Mouse (Mus musculus) megakaryocyte-erythroid progenitor cell, adult 5-6 weeks (primary cell): ENCODE measurements around the gene Fam129b. TPM values are rescaled to one million over a fixed set of nuclear protein-coding genes. Genes with fewer than 3 reads are reported as not detected.
A peak's percentile ranks its signal among the peaks of the same experiment; 100 is the strongest.

Experiments used
- ATAC-seq: replicated peaks from 2 replicates; pipeline ENCODE4 v1.8.0; 2016; ENCODE audit warnings: mild to moderate bottlenecking, inconsistent platforms; ENCODE audit not compliant: severe bottlenecking, poor library complexity, low FRiP score, low TSS enrichment
- total RNA-seq, 2 experiments: library from RNA; stranded (forward) in 1 of 2; stranded (reverse) in 1 of 2; fragments of 200-1000, 215-1000 nt in 1 of 2; fragments of >200 nt in 1 of 2; fragmentation: Nextera tagmentation in 1 of 2; gene quantifications; 2 replicates each; pipeline ENCODE4 v1.2.3; 2014 to 2017

Fam129b gene
- total RNA-seq, 2 experiments from 2014 or later, result 9.0 to 13.8 TPM

DNA sequence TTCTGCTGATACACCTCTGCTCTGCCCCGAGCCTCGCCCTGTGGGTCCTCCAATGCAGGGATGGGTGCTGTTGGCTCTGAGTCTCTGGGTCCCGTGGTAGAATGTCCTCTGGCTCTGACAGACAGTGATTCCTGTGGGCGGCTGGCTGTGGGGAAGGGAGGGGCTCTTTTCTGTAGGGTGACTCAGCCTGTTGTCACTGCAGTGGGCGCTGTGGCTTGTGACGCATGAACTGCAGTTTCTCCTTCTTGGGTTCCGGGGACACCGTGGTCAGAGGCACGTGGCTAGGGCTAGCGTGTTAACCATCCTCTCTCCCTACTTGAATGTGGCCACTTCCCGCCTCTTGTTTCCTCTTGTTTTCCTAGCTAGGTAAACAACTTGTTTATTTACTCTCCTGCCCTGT lies 41.6 kb downstream of the Fam129b start:
- peak; percentile 56; the same call in 1 of the 2 replicates for ATAC-seq

GRCm38 (mm10) chr2:32918391-32918790 lies 42.5 kb downstream of the Fam129b start:
- ATAC-seq, result no peak

DNA sequence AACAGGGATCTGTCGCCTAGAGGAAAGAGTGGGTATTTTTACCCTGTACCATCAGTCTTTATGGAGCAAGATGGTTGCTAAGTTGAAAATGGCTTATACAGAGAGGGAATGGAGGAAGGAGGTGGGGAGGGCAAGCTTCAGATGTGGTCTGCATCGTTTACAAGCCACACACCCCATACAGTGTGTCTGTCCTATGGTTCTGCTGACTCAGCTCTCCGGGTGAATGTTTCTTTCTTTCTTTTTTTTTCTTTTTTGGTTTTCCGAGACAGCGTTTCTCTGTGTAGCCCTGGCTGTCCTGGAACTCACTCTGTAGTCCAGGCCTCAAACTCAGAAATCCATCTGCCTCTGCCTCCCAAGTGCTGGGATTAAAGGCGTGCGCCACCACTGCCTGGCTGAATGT lies 45.3 kb downstream of the Fam129b start:
- ATAC-seq, result no peak

GRCm38 (mm10) chr2:32921801-32922380 lies 46.0 kb downstream of the Fam129b start:
- no peak for ATAC-seq

GRCm38 (mm10) chr2:32922564-32922963 lies 46.6 kb downstream of the Fam129b start:
- no peak for ATAC-seq

DNA sequence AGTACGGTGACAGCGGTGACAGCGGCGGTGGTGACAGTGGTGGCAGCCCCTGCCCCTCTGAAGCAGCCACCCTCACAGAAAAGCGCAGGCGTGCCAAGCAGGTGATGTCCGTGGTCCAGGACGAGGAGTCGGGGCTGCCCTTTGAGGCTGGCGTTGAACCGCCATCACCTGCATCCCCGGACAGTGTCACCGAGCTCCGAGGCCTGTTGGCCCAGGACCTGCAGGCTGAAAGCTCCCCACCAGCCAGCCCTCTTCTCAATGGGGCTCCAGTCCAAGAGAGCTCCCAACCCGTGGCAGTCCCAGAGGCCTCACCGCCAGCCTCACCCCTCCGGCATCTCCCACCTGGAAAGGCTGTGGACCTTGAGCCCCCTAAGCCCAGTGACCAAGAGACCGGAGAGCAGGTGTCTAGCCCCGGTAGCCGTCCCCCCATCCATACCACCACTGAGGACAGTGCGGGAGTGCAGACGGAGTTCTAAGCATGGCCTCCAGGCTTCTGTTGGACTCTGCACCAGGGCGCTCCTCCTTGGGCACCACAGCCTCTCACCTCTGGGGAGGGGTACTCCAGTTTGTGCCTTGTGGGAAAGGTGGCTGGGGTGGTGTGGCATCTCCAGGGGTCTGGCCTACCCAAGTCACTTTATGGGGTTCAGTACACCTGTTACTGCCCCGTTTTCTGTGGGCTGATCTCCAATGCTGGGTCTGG lies 47.8 kb downstream of the Fam129b start:
- ATAC-seq, result no peak

GRCm38 (mm10) chr2:32924306-32924844 lies 48.5 kb downstream of the Fam129b start:
- no peak for ATAC-seq

DNA sequence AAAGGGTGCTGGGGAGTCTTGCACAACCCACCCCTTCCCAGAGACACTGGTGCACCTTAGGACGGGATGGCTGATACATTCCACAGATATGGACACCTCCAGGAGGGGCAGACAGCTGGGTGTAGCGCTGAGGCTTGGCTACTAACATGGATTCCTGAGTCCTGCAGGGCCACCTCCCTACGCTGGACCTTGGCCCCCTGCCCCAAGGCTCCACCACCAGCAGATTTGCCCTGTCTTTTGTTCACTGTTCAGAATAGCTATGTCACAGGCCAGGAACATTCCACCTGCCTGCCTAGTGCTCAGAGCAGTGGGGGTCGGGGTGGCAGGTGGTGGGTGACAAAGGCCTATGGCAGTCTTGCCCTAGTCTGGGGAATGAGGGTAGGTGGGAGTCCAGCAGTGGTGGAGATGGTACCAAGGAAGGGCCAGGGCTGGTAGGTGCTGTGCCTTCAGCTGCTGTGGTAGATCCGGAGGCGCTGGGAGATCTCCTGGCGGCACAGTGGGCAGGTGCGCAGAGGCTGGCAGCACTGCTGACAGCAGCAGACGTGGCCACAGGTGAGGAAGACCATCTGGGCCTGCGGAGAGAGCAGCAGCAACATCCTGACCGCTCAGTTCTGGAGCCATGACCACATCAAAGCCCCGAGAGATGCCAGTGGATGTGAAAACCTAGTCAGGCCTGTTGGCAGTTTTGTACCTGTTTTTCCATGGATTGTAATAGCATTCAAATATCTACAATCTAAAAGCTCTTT lies 50.6 kb downstream of the Fam129b start:
- no peak for ATAC-seq

DNA sequence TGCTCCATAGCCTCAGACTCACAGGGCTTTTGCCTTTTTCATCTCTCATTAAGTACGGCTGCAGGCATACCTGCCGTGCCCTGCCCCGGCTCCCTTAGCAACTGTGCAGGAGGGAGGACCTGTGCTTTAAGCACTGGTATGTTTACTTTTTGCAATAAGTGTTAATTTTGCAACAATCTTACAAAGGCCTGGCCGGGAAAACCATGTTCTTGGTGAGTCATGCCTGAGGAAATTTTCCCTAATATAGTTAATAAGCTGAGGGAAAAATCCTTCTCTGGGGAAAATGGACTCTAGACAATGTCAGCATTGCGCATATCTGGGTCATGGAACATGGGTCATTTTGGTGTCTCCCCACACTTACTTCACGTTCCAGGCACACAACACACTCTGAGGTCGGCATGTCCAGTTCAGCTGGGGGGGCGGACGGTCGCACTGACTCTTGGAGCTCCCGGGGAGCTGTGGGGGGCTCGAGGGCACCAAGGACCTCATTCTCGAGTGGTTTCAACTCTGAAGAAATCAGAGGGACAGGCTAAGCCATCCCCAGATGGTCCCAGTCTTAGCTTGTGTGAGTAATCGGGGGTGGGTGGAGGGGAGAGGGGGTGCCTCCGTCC lies 51.8 kb downstream of the Fam129b start:
- ATAC-seq, result no peak

DNA sequence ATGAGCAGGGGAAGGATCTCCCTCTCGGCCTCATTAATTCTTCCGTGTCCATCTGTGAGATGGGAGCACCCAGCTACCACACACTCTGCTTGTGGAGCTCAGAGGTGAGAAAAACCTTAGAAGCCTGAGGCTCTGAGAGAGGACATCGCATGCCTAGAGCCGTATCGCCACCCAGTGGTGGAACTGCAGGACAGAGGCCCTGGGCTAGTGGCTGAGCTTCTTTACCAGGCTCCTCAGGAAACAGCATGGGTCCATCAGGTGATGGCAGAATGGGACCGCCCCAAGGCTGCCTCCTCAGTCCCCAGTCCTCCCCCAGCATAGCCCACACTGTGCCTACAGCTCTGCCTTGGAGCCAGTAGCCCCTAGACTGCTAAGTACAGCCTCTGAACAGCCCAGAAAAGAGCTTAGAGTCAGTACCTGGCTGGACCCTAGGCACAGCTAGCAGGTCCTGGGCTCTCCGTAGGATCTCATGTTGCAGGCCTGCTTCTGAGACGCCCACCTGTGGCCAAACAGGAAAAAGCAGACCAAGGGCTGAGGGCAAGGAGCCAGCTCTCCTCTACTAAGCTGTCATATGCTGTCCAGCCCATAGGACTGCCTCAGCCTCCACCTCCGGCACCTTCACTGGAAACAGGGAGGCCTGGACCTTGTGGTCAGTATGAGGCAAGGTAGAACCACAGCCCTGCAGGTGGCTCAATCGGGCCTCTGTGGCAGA lies 52.5 kb downstream of the Fam129b start:
- peak; percentile 75 for ATAC-seq

DNA sequence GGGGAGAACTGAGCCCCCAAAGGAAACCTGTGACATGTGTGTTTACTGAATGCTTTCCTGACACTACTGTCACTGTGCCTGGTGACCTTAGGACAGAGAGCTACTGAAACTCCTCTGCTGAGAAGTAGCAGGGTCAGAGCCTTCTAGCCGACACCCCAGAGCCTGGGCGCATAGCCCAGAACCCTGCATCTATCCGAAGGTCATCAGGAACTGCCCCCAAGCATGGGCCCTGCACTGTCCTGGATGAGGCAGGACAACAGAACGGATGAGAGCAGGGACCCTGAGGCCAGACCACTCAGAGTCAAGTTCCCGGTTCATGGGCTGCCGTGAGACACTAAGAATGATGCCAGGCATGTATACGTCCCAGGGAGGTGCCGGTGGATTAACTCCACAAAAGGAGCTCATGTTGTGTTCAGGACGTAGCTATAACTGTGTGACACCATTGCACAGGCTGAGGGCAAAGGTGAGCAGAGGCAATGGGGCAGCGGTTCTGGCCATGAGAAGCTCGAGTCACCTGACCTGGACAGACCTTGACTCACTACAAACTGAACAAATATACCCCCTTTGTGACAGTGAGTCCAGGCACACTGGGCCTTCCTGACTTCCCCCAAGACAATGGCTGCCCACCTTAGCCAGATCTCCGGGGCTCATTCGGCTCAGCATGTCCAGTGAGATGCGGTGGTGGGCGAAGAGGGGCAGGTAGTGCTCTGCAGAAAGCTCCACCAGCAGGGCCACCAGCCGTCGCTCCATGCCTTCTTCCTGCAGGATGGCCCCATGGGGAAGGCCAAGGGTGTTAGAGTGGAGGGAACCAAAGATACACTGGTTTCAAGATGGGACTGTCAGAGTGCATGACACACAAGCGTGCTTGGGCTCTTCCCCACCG lies 53.3 kb downstream of the Fam129b start:
- ATAC-seq, result no peak

GRCm38 (mm10) chr2:32931730-32932129 lies 55.8 kb downstream of the Fam129b start:
- peak; percentile 60; the same call in 1 of the 2 replicates for ATAC-seq

- ATAC-seq, result no peak
Measured at GRCm38 (mm10) chr2:32938741-32939140, 62.8 kb downstream of the Fam129b start.

- ATAC-seq, result peak; percentile 66
Measured at GRCm38 (mm10) chr2:32939418-32939817, 63.5 kb downstream of the Fam129b start.

- no peak for ATAC-seq
Measured at GRCm38 (mm10) chr2:32940483-32940882, 64.6 kb downstream of the Fam129b start.

DNA sequence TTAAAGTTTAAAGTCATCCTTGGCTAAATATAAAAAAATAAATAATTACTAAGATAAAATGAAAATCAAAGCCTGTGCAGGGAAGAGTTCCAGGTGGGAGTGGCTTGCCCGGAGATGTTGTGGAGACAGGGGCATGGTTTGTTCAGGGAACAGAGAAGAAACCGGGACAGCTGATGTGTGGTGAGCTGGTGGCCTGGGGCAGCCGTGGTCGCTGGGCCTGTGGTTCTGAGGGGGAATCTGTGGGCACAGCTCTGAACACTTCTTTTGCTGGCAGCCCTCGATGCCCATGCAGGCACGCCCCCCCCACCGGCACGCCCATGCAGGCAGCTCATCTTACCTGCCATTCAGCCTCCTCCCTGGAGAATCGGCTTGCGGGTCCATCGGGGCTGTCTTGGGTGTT lies 71.5 kb downstream of the Fam129b start:
- ATAC-seq, result no peak

GRCm38 (mm10) chr2:32954581-32954980 lies 78.7 kb downstream of the Fam129b start:
- ATAC-seq, result no peak

GRCm38 (mm10) chr2:32957344-32957743 lies 81.4 kb downstream of the Fam129b start:
- no peak for ATAC-seq
